9 mouse cellular contexts compared by ENCODE assay signal in genomic region chr15:77916851-77917544, GRCm38 (mm10). TPM values are rescaled to one million over a fixed set of nuclear protein-coding genes. Genes with fewer than 3 reads are reported as not detected.
DNase-seq lines count a peak whose midpoint lies in the region; ATAC-seq and TF ChIP-seq lines count a peak whose summit lies in the region.
"Had no signal": no experiment of that assay in that cellular context is flagged by ENCODE, and none has a peak within 500 bp of the region (broad histone marks: within the 10 kb centered on the region; RNA-seq: fewer than 3 reads in every experiment).

No protein-coding gene starts in this region.

- 37% methylated on average over 8 of the region's 8 CpGs for WGBS in heart, postnatal 0 days
- WGBS in large intestine, adult 2 months, result 30% methylated on average over 8 of the region's 8 CpGs
- WGBS in lung, embryonic 14.5 days, result 41% methylated on average over 7 of the region's 8 CpGs

- TF ChIP-seq CTCF in E14TG2a.4 (conservative IDR thresholded peaks at IDR 0.05; ENCODE audit: low read length), result peak; percentile 87
- TF ChIP-seq CTCF in bone marrow macrophage, adult 2 months (IDR thresholded peaks at IDR 0.05; ENCODE audit: low read depth, low read length), result peak; percentile 92
- peak; percentile 86 for TF ChIP-seq CTCF in heart, postnatal 0 days (IDR thresholded peaks at IDR 0.05; ENCODE audit: low read depth)
- peak; percentile 92 for TF ChIP-seq CTCF in lung, embryonic 14.5 days (IDR thresholded peaks at IDR 0.05; ENCODE audit: low read depth)

- TF ChIP-seq EP300 in heart, postnatal 0 days (IDR thresholded peaks at IDR 0.05; ENCODE audit: low read depth), result no peak

- H3K4me2 ChIP-seq in heart, postnatal 0 days (ENCODE audit: low read depth, low read length), result no peak overlapping the region
- H3K4me2 ChIP-seq in lung, embryonic 14.5 days, result no peak overlapping the region
- H3K4me2 ChIP-seq: limb, embryonic 12.5 days had no signal

- H3K27me3 ChIP-seq in E14TG2a.4 (ENCODE audit: insufficient read depth, low read length), result no peaks in the 10 kb centered on the region
- H3K27me3 ChIP-seq in heart, postnatal 0 days (ENCODE audit: control insufficient read depth, insufficient read depth, low read length), result no peaks in the 10 kb centered on the region
- H3K27me3 ChIP-seq in lung, embryonic 14.5 days (ENCODE audit: insufficient read depth, low read length), result no peaks in the 10 kb centered on the region
- H3K27me3 ChIP-seq: limb, embryonic 12.5 days had no signal

- no peak overlapping the region for H3K9ac ChIP-seq in heart, postnatal 0 days (replicated peaks; ENCODE audit: low read depth, low read length)
- no peak overlapping the region for H3K9ac ChIP-seq in lung, embryonic 14.5 days
- H3K9ac ChIP-seq: limb, embryonic 12.5 days had no signal

- DNase-seq in heart, postnatal 0 days (ENCODE audit: low spot score), result peak; percentile 83
- peak; percentile 78 for DNase-seq in large intestine, adult 2 months (ENCODE audit: low read depth, low spot score)
- peak; percentile 97 for DNase-seq in lung, embryonic 14.5 days
- DNase-seq in retina, adult 2 months (ENCODE audit: low read depth, low spot score), result peak; percentile 64
- peak; percentile 89 for DNase-seq in thymus, postnatal 25 days

- peaks cover 85% of the 10 kb centered on the region for H3K36me3 ChIP-seq in E14TG2a.4 (ENCODE audit: insufficient read depth, low read length)
- peaks cover 68% of the 10 kb centered on the region for H3K36me3 ChIP-seq in heart, postnatal 0 days (replicated peaks; ENCODE audit: control insufficient read depth, insufficient read depth, low read length)
- H3K36me3 ChIP-seq in lung, embryonic 14.5 days (ENCODE audit: insufficient read depth), result peaks cover 70% of the 10 kb centered on the region

- H3K9me3 ChIP-seq in E14TG2a.4 (ENCODE audit: low read length), result no peaks in the 10 kb centered on the region
- H3K9me3 ChIP-seq in heart, postnatal 0 days (replicated peaks; ENCODE audit: control insufficient read depth, low read length), result no peaks in the 10 kb centered on the region
- no peaks in the 10 kb centered on the region for H3K9me3 ChIP-seq in lung, embryonic 14.5 days (ENCODE audit: low read depth, low read length)
- H3K9me3 ChIP-seq: limb, embryonic 12.5 days had no signal

- H3K4me1 ChIP-seq in E14TG2a.4 (replicated peaks; ENCODE audit: low read depth, low read length), result peaks cover 90% of the 10 kb centered on the region
- peaks cover 18% of the 10 kb centered on the region for H3K4me1 ChIP-seq in bone marrow macrophage, adult 2 months (ENCODE audit: control insufficient read depth, insufficient read depth, low read length)
- no peaks in the 10 kb centered on the region for H3K4me1 ChIP-seq in heart, postnatal 0 days (ENCODE audit: control insufficient read depth, insufficient read depth)
- no peaks in the 10 kb centered on the region for H3K4me1 ChIP-seq in lung, embryonic 14.5 days (ENCODE audit: insufficient read depth)

- H3K4me3 ChIP-seq in E14TG2a.4 (replicated peaks; ENCODE audit: low read length), result no peak overlapping the region
- H3K4me3 ChIP-seq in bone marrow macrophage, adult 2 months (ENCODE audit: insufficient read depth, low read length), result no peak overlapping the region
- no peak overlapping the region for H3K4me3 ChIP-seq in heart, postnatal 0 days (ENCODE audit: low read depth, low read length)
- no peak overlapping the region for H3K4me3 ChIP-seq in lung, embryonic 14.5 days (ENCODE audit: low read depth, low read length)
- H3K4me3 ChIP-seq: limb, embryonic 12.5 days had no signal

- no peak for TF ChIP-seq POLR2A in bone marrow macrophage, adult 2 months (IDR thresholded peaks at IDR 0.05; ENCODE audit: borderline replicate concordance, low read depth, low read length)

- H3K27ac ChIP-seq in bone marrow macrophage, adult 2 months (ENCODE audit: insufficient read depth, low read depth, low read length), result no peak overlapping the region
- no peak overlapping the region for H3K27ac ChIP-seq in heart, postnatal 0 days (ENCODE audit: low read depth)
- no peak overlapping the region for H3K27ac ChIP-seq in lung, embryonic 14.5 days (ENCODE audit: low read depth)
- H3K27ac ChIP-seq: limb, embryonic 12.5 days had no signal

- ATAC-seq in erythroblast, adult 5-6 weeks (replicated peaks; ENCODE audit: low FRiP score, poor library complexity, severe bottlenecking), result peak; percentile 72
- peak; percentile 47; the same call in 1 of the 2 replicates for ATAC-seq in heart, postnatal 0 days (ENCODE audit: insufficient read depth, low read depth)
- ATAC-seq in lung, embryonic 14.5 days (ENCODE audit: insufficient read depth), result peak; percentile 40

RNA-seq across cellular contexts. Expression of gene Txn2, which starts 11.8 kb away (rescaled TPM):
- 141 and 148 TPM in 2 replicates for polyA plus RNA-seq in bone marrow macrophage, adult 2 months (2012; ENCODE audit: insufficient read depth, insufficient read length, missing spikeins)
- total RNA-seq in erythroblast, adult 5-6 weeks (2015; ENCODE audit: low replicate concordance), result 63.7 and 67.4 TPM in 2 replicates
- total RNA-seq in erythroblast, adult 5-6 weeks (2017; ENCODE audit: low replicate concordance), result 16.9 and 29.4 TPM in 2 replicates
- total RNA-seq in heart, postnatal 0 days (2014; rRNA removed; ENCODE audit: low replicate concordance), result 72.2 and 106 TPM in 2 replicates
- polyA plus RNA-seq in heart, postnatal 0 days (2015; fragmentation: Nextera tagmentation; extraction: Ambion mirVana), result 317 and 322 TPM in 2 replicates
- 256 and 267 TPM in 2 replicates for polyA plus RNA-seq in large intestine, adult 2 months (2012; rRNA removed)
- polyA plus RNA-seq in lung, embryonic 14.5 days (2014; fragmentation: Nextera tagmentation; extraction: Ambion mirVana), result 209 and 227 TPM in 2 replicates

RNA-seq across cellular contexts. Expression of gene Foxred2, which starts 39.5 kb away (rescaled TPM):
- 12.3 and 13.3 TPM in 2 replicates for polyA plus RNA-seq in bone marrow macrophage, adult 2 months (2012; ENCODE audit: insufficient read depth, insufficient read length, missing spikeins)
- 2.1 and 5.9 TPM in 2 replicates for total RNA-seq in erythroblast, adult 5-6 weeks (2015; ENCODE audit: low replicate concordance)
- total RNA-seq in erythroblast, adult 5-6 weeks (2017; ENCODE audit: low replicate concordance), result 2.5 and 4.7 TPM in 2 replicates
- 1.0 and 1.2 TPM in 2 replicates for total RNA-seq in heart, postnatal 0 days (2014; rRNA removed; ENCODE audit: low replicate concordance)
- polyA plus RNA-seq in heart, postnatal 0 days (2015; fragmentation: Nextera tagmentation; extraction: Ambion mirVana), result 0.12 and 0.16 TPM in 2 replicates
- polyA plus RNA-seq in large intestine, adult 2 months (2012; rRNA removed), result 1.1 and 1.7 TPM in 2 replicates
- 5.4 and 5.7 TPM in 2 replicates for polyA plus RNA-seq in lung, embryonic 14.5 days (2014; fragmentation: Nextera tagmentation; extraction: Ambion mirVana)

RNA-seq across cellular contexts. Expression of gene Eif3d, which starts 53.6 kb away (rescaled TPM):
- 82.5 and 87.7 TPM in 2 replicates for polyA plus RNA-seq in bone marrow macrophage, adult 2 months (2012; ENCODE audit: insufficient read depth, insufficient read length, missing spikeins)
- 41.5 and 85.3 TPM in 2 replicates for total RNA-seq in erythroblast, adult 5-6 weeks (2015; ENCODE audit: low replicate concordance)
- total RNA-seq in erythroblast, adult 5-6 weeks (2017; ENCODE audit: low replicate concordance), result 47.5 and 50.3 TPM in 2 replicates
- 99.5 and 110 TPM in 2 replicates for total RNA-seq in heart, postnatal 0 days (2014; rRNA removed; ENCODE audit: low replicate concordance)
- 80.0 and 90.6 TPM in 2 replicates for polyA plus RNA-seq in heart, postnatal 0 days (2015; fragmentation: Nextera tagmentation; extraction: Ambion mirVana)
- polyA plus RNA-seq in large intestine, adult 2 months (2012; rRNA removed), result 112 and 117 TPM in 2 replicates
- polyA plus RNA-seq in lung, embryonic 14.5 days (2014; fragmentation: Nextera tagmentation; extraction: Ambion mirVana), result 212 and 239 TPM in 2 replicates
